Mouse (Mus musculus): ENCODE results near the gene Slpi. TPM values are rescaled to one million over a fixed set of nuclear protein-coding genes. Genes with fewer than 3 reads are reported as not detected.

Gene Slpi
- polyA plus RNA-seq, 1 experiment from 2014 or later: 1.1 TPM

- Histone ChIP-seq H3K4me1 (ENCODE audit: control insufficient read depth, insufficient read depth, low read length) (no peaks in the 10 kb centered on the region), H3K9me3 (ENCODE audit: control insufficient read depth, low read length) (no peaks in the 10 kb centered on the region), H3K4me3 (ENCODE audit: low read depth, low read length) (no peak overlapping the region), H3K27me3 (ENCODE audit: control insufficient read depth, insufficient read depth, low read length) (peaks cover 1% of the 10 kb centered on the region; the same call in 1 of the 2 replicates), H3K4me2 (ENCODE audit: low read depth) (no peak overlapping the region), H3K36me3 (ENCODE audit: control insufficient read depth, insufficient read depth, low read length) (no peaks in the 10 kb centered on the region), H3K9ac (ENCODE audit: low read length) (no peak overlapping the region), H3K27ac (ENCODE audit: low read depth, low read length) (no peak overlapping the region)
- ATAC-seq (ENCODE audit: insufficient read depth, low FRiP score, low TSS enrichment) (no peak), DNase-seq (ENCODE audit: low spot score) (no peak)
- WGBS: 88% methylated on average over 8 of the region's 8 CpGs
Measured at GRCm38 (mm10) chr2:164424406-164424805, 35.5 kb upstream of the Slpi start.

- WGBS: 91% methylated on average over 11 of the region's 11 CpGs
- Histone ChIP-seq H3K4me3 (ENCODE audit: low read depth, low read length) (no peak overlapping the region), H3K27me3 (ENCODE audit: control insufficient read depth, insufficient read depth, low read length) (no peaks in the 10 kb centered on the region), H3K27ac (ENCODE audit: low read depth, low read length) (no peak overlapping the region), H3K9me3 (ENCODE audit: control insufficient read depth, low read length) (no peaks in the 10 kb centered on the region), H3K4me1 (ENCODE audit: control insufficient read depth, insufficient read depth, low read length) (no peaks in the 10 kb centered on the region), H3K4me2 (ENCODE audit: low read depth) (no peak overlapping the region), H3K9ac (ENCODE audit: low read length) (no peak overlapping the region), H3K36me3 (ENCODE audit: control insufficient read depth, insufficient read depth, low read length) (no peaks in the 10 kb centered on the region)
- ATAC-seq (ENCODE audit: insufficient read depth, low FRiP score, low TSS enrichment) (no peak), DNase-seq (ENCODE audit: low spot score) (no peak)
Measured at GRCm38 (mm10) chr2:164423464-164423863, 34.6 kb upstream of the Slpi start.

- no peak overlapping the region for H3K27ac ChIP-seq (ENCODE audit: low read depth, low read length)
- DNase-seq (ENCODE audit: low spot score): no peak
- no peak overlapping the region for H3K9ac ChIP-seq (ENCODE audit: low read length)
- H3K4me2 ChIP-seq (ENCODE audit: low read depth): no peak overlapping the region
- H3K27me3 ChIP-seq (ENCODE audit: control insufficient read depth, insufficient read depth, low read length): no peaks in the 10 kb centered on the region
- 92% methylated on average over 15 of the region's 15 CpGs for WGBS
- H3K36me3 ChIP-seq (ENCODE audit: control insufficient read depth, insufficient read depth, low read length): no peaks in the 10 kb centered on the region
- no peak for ATAC-seq (ENCODE audit: insufficient read depth, low FRiP score, low TSS enrichment)
- no peaks in the 10 kb centered on the region for H3K9me3 ChIP-seq (ENCODE audit: control insufficient read depth, low read length)
- H3K4me3 ChIP-seq (ENCODE audit: low read depth, low read length): no peak overlapping the region
- no peaks in the 10 kb centered on the region for H3K4me1 ChIP-seq (ENCODE audit: control insufficient read depth, insufficient read depth, low read length)
Measured at GRCm38 (mm10) chr2:164422675-164423393, 33.9 kb upstream of the Slpi start.

- Histone ChIP-seq H3K4me3 (ENCODE audit: low read depth, low read length) (no peak overlapping the region), H3K27me3 (ENCODE audit: control insufficient read depth, insufficient read depth, low read length) (no peaks in the 10 kb centered on the region), H3K9ac (ENCODE audit: low read length) (no peak overlapping the region), H3K4me2 (ENCODE audit: low read depth) (no peak overlapping the region), H3K27ac (ENCODE audit: low read depth, low read length) (no peak overlapping the region), H3K9me3 (ENCODE audit: control insufficient read depth, low read length) (no peaks in the 10 kb centered on the region), H3K36me3 (ENCODE audit: control insufficient read depth, insufficient read depth, low read length) (no peaks in the 10 kb centered on the region), H3K4me1 (ENCODE audit: control insufficient read depth, insufficient read depth, low read length) (no peaks in the 10 kb centered on the region)
- no peak for ATAC-seq (ENCODE audit: insufficient read depth, low FRiP score, low TSS enrichment)
- WGBS: 90% methylated on average over 8 of the region's 8 CpGs
- no peak for DNase-seq (ENCODE audit: low spot score)
Measured at GRCm38 (mm10) chr2:164421979-164422378, 33.1 kb upstream of the Slpi start.

GRCm38 (mm10) chr2:164421306-164421705 lies 32.4 kb upstream of the Slpi start:
- Histone ChIP-seq H3K27ac (ENCODE audit: low read depth, low read length) (no peak overlapping the region), H3K4me1 (ENCODE audit: control insufficient read depth, insufficient read depth, low read length) (no peaks in the 10 kb centered on the region), H3K9ac (ENCODE audit: low read length) (no peak overlapping the region), H3K36me3 (ENCODE audit: control insufficient read depth, insufficient read depth, low read length) (no peaks in the 10 kb centered on the region), H3K4me2 (ENCODE audit: low read depth) (no peak overlapping the region), H3K9me3 (ENCODE audit: control insufficient read depth, low read length) (no peaks in the 10 kb centered on the region), H3K27me3 (ENCODE audit: control insufficient read depth, insufficient read depth, low read length) (no peaks in the 10 kb centered on the region), H3K4me3 (ENCODE audit: low read depth, low read length) (no peak overlapping the region)
- no peak for DNase-seq (ENCODE audit: low spot score)
- ATAC-seq (ENCODE audit: insufficient read depth, low FRiP score, low TSS enrichment): no peak
- 89% methylated on average over 7 of the region's 7 CpGs for WGBS

GRCm38 (mm10) chr2:164419489-164419888 lies 30.6 kb upstream of the Slpi start:
- no peaks in the 10 kb centered on the region for H3K4me1 ChIP-seq (ENCODE audit: control insufficient read depth, insufficient read depth, low read length)
- H3K9me3 ChIP-seq (ENCODE audit: control insufficient read depth, low read length): no peaks in the 10 kb centered on the region
- H3K4me3 ChIP-seq (ENCODE audit: low read depth, low read length): no peak overlapping the region
- DNase-seq (ENCODE audit: low spot score): no peak
- no peaks in the 10 kb centered on the region for H3K27me3 ChIP-seq (ENCODE audit: control insufficient read depth, insufficient read depth, low read length)
- no peak overlapping the region for H3K27ac ChIP-seq (ENCODE audit: low read depth, low read length)
- no peak for ATAC-seq (ENCODE audit: insufficient read depth, low FRiP score, low TSS enrichment)
- no peak overlapping the region for H3K4me2 ChIP-seq (ENCODE audit: low read depth)
- H3K36me3 ChIP-seq (ENCODE audit: control insufficient read depth, insufficient read depth, low read length): no peaks in the 10 kb centered on the region
- 1% methylated on average over 3 of the region's 3 CpGs for WGBS
- no peak overlapping the region for H3K9ac ChIP-seq (ENCODE audit: low read length)

GRCm38 (mm10) chr2:164418308-164418875 lies 29.5 kb upstream of the Slpi start:
- H3K9me3 ChIP-seq (ENCODE audit: control insufficient read depth, low read length): no peaks in the 10 kb centered on the region
- no peak overlapping the region for H3K27ac ChIP-seq (ENCODE audit: low read depth, low read length)
- no peaks in the 10 kb centered on the region for H3K36me3 ChIP-seq (ENCODE audit: control insufficient read depth, insufficient read depth, low read length)
- WGBS: 36% methylated on average over 3 of the region's 3 CpGs
- 0 out of 2 replicates have a peak, but pooled peaks cover 2% of the 10 kb centered on the region for H3K27me3 ChIP-seq (ENCODE audit: control insufficient read depth, insufficient read depth, low read length)
- H3K9ac ChIP-seq (ENCODE audit: low read length): no peak overlapping the region
- H3K4me2 ChIP-seq (ENCODE audit: low read depth): no peak overlapping the region
- H3K4me3 ChIP-seq (ENCODE audit: low read depth, low read length): no peak overlapping the region
- no peaks in the 10 kb centered on the region for H3K4me1 ChIP-seq (ENCODE audit: control insufficient read depth, insufficient read depth, low read length)
- ATAC-seq (ENCODE audit: insufficient read depth, low FRiP score, low TSS enrichment) (no peak), DNase-seq (ENCODE audit: low spot score) (no peak)

GRCm38 (mm10) chr2:164417198-164417597 lies 28.3 kb upstream of the Slpi start:
- DNase-seq (ENCODE audit: low spot score) (peak; percentile 32), ATAC-seq (ENCODE audit: insufficient read depth, low FRiP score, low TSS enrichment) (no peak)
- WGBS: 3% methylated on average over 2 of the region's 2 CpGs

GRCm38 (mm10) chr2:164414581-164414980 lies 25.7 kb upstream of the Slpi start:
- Histone ChIP-seq H3K27ac (ENCODE audit: low read depth, low read length) (no peak overlapping the region), H3K27me3 (ENCODE audit: control insufficient read depth, insufficient read depth, low read length) (0 out of 2 replicates have a peak, but pooled peaks cover 2% of the 10 kb centered on the region), H3K4me3 (ENCODE audit: low read depth, low read length) (no peak overlapping the region), H3K36me3 (ENCODE audit: control insufficient read depth, insufficient read depth, low read length) (no peaks in the 10 kb centered on the region), H3K4me1 (ENCODE audit: control insufficient read depth, insufficient read depth, low read length) (no peaks in the 10 kb centered on the region), H3K9ac (ENCODE audit: low read length) (no peak overlapping the region), H3K4me2 (ENCODE audit: low read depth) (peak overlapping the region; percentile 21; the same call in 1 of the 2 replicates), H3K9me3 (ENCODE audit: control insufficient read depth, low read length) (no peaks in the 10 kb centered on the region)
- ATAC-seq (ENCODE audit: insufficient read depth, low FRiP score, low TSS enrichment): no peak
- 74% methylated on average over 10 of the region's 10 CpGs for WGBS
- no peak for DNase-seq (ENCODE audit: low spot score)

More at GRCm38 (mm10) chr2:164417198-164417597, 28.3 kb upstream of the Slpi start:
- Histone ChIP-seq H3K4me3 (ENCODE audit: low read depth, low read length) (no peak overlapping the region), H3K27me3 (ENCODE audit: control insufficient read depth, insufficient read depth, low read length) (0 out of 2 replicates have a peak, but pooled peaks cover 2% of the 10 kb centered on the region), H3K36me3 (ENCODE audit: control insufficient read depth, insufficient read depth, low read length) (no peaks in the 10 kb centered on the region), H3K4me2 (ENCODE audit: low read depth) (no peak overlapping the region), H3K9me3 (ENCODE audit: control insufficient read depth, low read length) (no peaks in the 10 kb centered on the region), H3K4me1 (ENCODE audit: control insufficient read depth, insufficient read depth, low read length) (no peaks in the 10 kb centered on the region), H3K9ac (ENCODE audit: low read length) (no peak overlapping the region), H3K27ac (ENCODE audit: low read depth, low read length) (no peak overlapping the region)
